Mouse (Mus musculus) stomach, postnatal 0 days (tissue): ENCODE data around the gene Sema3b. TPM values are rescaled to one million over a fixed set of nuclear protein-coding genes. Genes with fewer than 3 reads are reported as not detected.
"Not testable (repeated sequence)": the region's sequence is repeated elsewhere in the genome, so short reads cannot be mapped to it uniquely, and the experiment has no call there.

Source experiments
- ATAC-seq: fragments of 200-750 bp; cut with Nextera tagmentation; 2 replicates; pipeline ENCODE4 v1.8.0; 2017; ENCODE audit not compliant: low FRiP score, low TSS enrichment
- DNase-seq: peaks from one replicate; pipeline ENCODE4 v3.0.0-alpha.2; 2016; ENCODE audit warnings: low spot score
- H3K27ac ChIP-seq: fragments of 300-500 bp; sonication (generic); replicated peaks from 2 replicates; pipeline ENCODE4 v1.5.1; 2014; ENCODE audit warnings: mild to moderate bottlenecking, control low read depth
- H3K27me3 ChIP-seq: fragments of 300-500 bp; sonication (generic); 2 replicates; pipeline ENCODE4 v1.6.1; 2014; ENCODE audit warnings: low read length; ENCODE audit not compliant: control insufficient read depth, insufficient read depth
- H3K36me3 ChIP-seq: fragments of 300-500 bp; sonication (generic); 2 replicates; pipeline ENCODE4 v1.6.1; 2014; ENCODE audit warnings: low read length, mixed read lengths; ENCODE audit not compliant: control insufficient read depth, insufficient read depth
- H3K4me1 ChIP-seq: fragments of 300-500 bp; sonication (generic); replicated peaks from 2 replicates; pipeline ENCODE4 v1.6.1; 2014; ENCODE audit warnings: antibody characterized with exemption; ENCODE audit not compliant: control insufficient read depth, insufficient read depth
- H3K4me2 ChIP-seq: fragments of 300-500 bp; sonication (generic); replicated peaks from 2 replicates; pipeline ENCODE4 v1.6.1; 2014; ENCODE audit warnings: low read depth, mild to moderate bottlenecking, control low read depth, moderate library complexity
- H3K4me3 ChIP-seq: fragments of 300-500 bp; sonication (generic); 2 replicates; pipeline ENCODE4 v1.5.1; 2014; ENCODE audit warnings: low read depth, low read length, control low read depth
- H3K9ac ChIP-seq: fragments of 300-500 bp; sonication (generic); 2 replicates; pipeline ENCODE4 v1.6.1; 2014; ENCODE audit warnings: mild to moderate bottlenecking, low read length, control low read depth, mixed read lengths
- H3K9me3 ChIP-seq: fragments of 300-500 bp; sonication (generic); 2 replicates; pipeline ENCODE4 v1.6.1; 2016; ENCODE audit warnings: low read length; ENCODE audit not compliant: control insufficient read depth
- CTCF ChIP-seq: IDR thresholded peaks from 2 replicates; pipeline ENCODE4 v1.5.1; 2016; ENCODE audit warnings: antibody characterized with exemption, low read depth, mild to moderate bottlenecking, moderate library complexity
- EP300 ChIP-seq: optimal IDR thresholded peaks from 2 replicates; pipeline ENCODE3; 2016; ENCODE audit warnings: antibody characterized with exemption
- WGBS: fragments of 180-500 bp; shearing (Covaris S2); extraction: QIAGEN DNeasy Blood & Tissue Kit; methylation state at CpG from one replicate; pipeline ENCODE4 v1.1.7; 2014; 5-methylcytosine and 5-hydroxymethylcytosine counted together
- polyA plus RNA-seq: library from polyadenylated mRNA; unstranded; fragments of >200 nt; fragmentation: Nextera tagmentation; extraction: Ambion mirVana; gene quantifications from 2 replicates; pipeline ENCODE4 v1.2.1, GENCODE M21; 2015

Sema3b gene
- polyA plus RNA-seq, 1 experiment from 2014 or later: 16.3 TPM

GRCm38 (mm10) chr9:107575579-107576356, 33.3 kb downstream of the Sema3b start:
- Histone ChIP-seq H3K9ac (no peak overlapping the region), H3K4me2 (no peak overlapping the region)
- peak; percentile 85 for ATAC-seq

DNA sequence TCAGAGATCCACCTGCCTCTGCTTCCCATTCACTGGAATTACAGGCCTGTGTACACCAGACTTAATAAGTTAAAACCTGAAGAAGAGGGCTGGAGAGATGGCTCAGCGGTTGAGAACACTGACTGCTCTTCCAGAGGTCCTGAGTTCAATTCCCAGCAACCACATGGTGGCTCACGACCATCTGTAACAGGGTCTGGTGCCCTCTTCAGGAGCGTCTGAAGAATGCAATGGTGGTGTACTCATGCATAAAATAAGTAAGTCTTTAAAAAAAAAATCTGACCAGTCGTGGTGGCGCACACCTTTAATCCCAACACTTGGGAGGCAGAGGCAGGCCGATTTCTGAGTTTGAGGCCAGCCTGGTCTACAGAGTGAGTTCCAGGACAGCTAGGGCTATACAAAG, 35.3 kb downstream of the Sema3b start:
- H3K4me2 ChIP-seq, H3K27me3 ChIP-seq, ATAC-seq, H3K36me3 ChIP-seq, DNase-seq, H3K27ac ChIP-seq, H3K9me3 ChIP-seq, H3K4me3 ChIP-seq, H3K9ac ChIP-seq: not testable (repeated sequence)
- WGBS: 90% methylated on average over 6 of the region's 6 CpGs
- H3K4me1 ChIP-seq: peaks cover 18% of the 10 kb centered on the region
- peak; percentile 34; the same call in 1 of the 2 replicates for TF ChIP-seq CTCF

More at GRCm38 (mm10) chr9:107575579-107576356, 33.3 kb downstream of the Sema3b start:
- no peaks in the 10 kb centered on the region for H3K27me3 ChIP-seq
- DNase-seq: peak; percentile 83
- H3K36me3 ChIP-seq: peaks cover 6% of the 10 kb centered on the region; the same call in 1 of the 2 replicates
- H3K4me3 ChIP-seq: no peak overlapping the region
- WGBS: 53% methylated on average over 14 of the region's 14 CpGs
- no peaks in the 10 kb centered on the region for H3K9me3 ChIP-seq
- TF ChIP-seq EP300: peak; percentile 1
- TF ChIP-seq CTCF: no peak
- peaks cover 9% of the 10 kb centered on the region for H3K4me1 ChIP-seq
- H3K27ac ChIP-seq: peak overlapping the region; percentile 92

DNA sequence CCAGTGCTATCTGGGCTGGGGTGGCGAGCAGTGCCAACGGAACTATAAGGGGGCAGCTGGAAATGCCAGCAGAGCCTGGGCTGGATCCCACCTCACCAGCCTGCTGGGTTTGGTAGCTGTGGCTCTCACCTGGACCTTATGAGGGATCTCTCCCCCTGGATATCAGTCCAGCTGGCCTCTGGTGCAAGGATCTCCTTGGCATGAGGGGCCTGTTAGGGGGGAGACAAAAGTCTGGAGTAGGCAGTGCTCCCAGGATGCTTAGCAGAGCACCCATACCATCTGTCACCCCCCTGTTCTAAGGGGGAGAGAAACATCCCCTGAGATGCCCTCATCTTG, 36.7 kb downstream of the Sema3b start:
- H3K36me3 ChIP-seq: peaks cover 6% of the 10 kb centered on the region; the same call in 1 of the 2 replicates
- H3K9ac ChIP-seq: no peak overlapping the region
- no peak for ATAC-seq
- no peak overlapping the region for H3K27ac ChIP-seq
- no peak overlapping the region for H3K4me3 ChIP-seq
- 97% methylated on average over 2 of the region's 2 CpGs for WGBS
- H3K9me3 ChIP-seq: no peaks in the 10 kb centered on the region
- H3K4me1 ChIP-seq: peaks cover 15% of the 10 kb centered on the region
- no peaks in the 10 kb centered on the region for H3K27me3 ChIP-seq
- H3K4me2 ChIP-seq: no peak overlapping the region
- no peak for DNase-seq
- TF ChIP-seq EP300 (no peak), CTCF (no peak)

DNA sequence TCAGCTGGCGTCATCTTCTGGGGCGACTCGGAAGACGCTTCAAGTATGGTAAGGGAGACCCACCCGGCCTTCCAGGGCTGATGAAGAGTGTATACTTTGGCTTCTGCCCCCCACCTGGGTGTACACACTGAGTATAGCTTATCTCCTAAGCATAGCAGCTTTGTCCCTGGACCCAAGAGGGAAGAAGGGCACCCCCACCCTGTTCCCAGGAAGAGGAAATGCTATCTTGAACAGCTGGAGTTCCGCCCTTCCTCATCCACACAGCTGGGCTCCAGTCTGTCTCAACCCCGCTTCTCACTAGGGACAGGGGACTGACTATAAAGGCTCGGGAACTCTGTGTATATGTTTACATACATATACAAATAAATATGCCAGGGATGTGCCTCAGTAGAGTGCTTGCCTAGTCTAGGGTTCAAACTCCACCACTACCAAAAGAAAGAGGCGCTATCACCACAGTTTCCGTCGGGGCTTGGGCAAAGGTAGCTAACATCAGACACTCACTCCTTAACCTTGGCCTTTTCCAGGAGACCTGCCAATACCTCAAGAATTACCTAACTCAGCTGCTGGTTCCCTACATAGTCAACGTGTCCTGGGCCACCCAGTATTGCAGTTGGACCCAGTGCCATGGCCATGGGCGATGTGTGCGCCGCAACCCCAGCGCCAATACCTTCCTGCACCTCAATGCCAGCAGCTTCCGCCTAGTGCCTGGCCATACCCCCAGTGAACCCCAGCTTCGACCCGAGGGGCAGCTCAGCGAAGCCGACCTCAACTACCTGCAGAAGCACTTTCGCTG, 37.3 kb downstream of the Sema3b start:
- TF ChIP-seq EP300: no peak
- TF ChIP-seq CTCF: no peak
- peak overlapping the region; percentile 86 for H3K27ac ChIP-seq

DNA sequence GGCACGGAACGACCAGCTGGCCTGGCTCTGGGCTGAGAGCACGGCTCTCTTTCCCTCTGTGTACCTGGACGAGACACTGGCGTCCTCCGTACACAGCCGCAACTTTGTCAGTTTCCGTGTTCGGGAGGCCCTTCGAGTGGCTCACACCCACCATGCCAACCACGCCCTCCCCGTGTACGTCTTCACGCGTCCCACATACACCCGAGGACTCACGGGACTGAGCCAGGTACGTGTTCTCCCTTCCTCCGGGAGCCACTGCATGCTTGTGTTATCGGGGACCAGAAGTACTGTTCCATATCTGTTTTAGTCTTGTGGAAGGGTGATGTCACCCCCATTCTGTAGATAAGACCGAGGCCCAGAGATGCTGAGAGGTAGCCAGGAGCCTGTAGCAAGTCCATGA, 38.2 kb downstream of the Sema3b start:
- no peak for TF ChIP-seq CTCF
- no peak for TF ChIP-seq EP300
- WGBS: 59% methylated on average over 21 of the region's 21 CpGs
- Histone ChIP-seq H3K36me3 (peaks cover 6% of the 10 kb centered on the region; the same call in 1 of the 2 replicates), H3K27ac (peak overlapping the region; percentile 86), H3K4me2 (peak overlapping the region; percentile 71), H3K9ac (0 out of 2 replicates have a peak overlapping the region, but pooled peaks have one; percentile 82), H3K27me3 (no peaks in the 10 kb centered on the region), H3K9me3 (no peaks in the 10 kb centered on the region), H3K4me3 (peak overlapping the region; percentile 76), H3K4me1 (peaks cover 11% of the 10 kb centered on the region)
- ATAC-seq: 0 out of 2 replicates have a peak, but pooled peaks have one; percentile 3
- peak; percentile 71 for DNase-seq

More for the DNA sequence above, 37.3 kb downstream of the Sema3b start:
- Histone ChIP-seq H3K36me3 (peaks cover 6% of the 10 kb centered on the region; the same call in 1 of the 2 replicates), H3K27me3 (no peaks in the 10 kb centered on the region), H3K9me3 (no peaks in the 10 kb centered on the region), H3K4me2 (peak overlapping the region; percentile 71), H3K4me1 (peaks cover 15% of the 10 kb centered on the region), H3K4me3 (peak overlapping the region; percentile 10; the same call in 1 of the 2 replicates), H3K9ac (no peak overlapping the region)
- ATAC-seq (no peak), DNase-seq (no peak)
- WGBS: 84% methylated on average over 22 of the region's 22 CpGs
